Mouse (Mus musculus): ENCODE measurements around the gene Agap1.

Gene Agap1

DNA sequence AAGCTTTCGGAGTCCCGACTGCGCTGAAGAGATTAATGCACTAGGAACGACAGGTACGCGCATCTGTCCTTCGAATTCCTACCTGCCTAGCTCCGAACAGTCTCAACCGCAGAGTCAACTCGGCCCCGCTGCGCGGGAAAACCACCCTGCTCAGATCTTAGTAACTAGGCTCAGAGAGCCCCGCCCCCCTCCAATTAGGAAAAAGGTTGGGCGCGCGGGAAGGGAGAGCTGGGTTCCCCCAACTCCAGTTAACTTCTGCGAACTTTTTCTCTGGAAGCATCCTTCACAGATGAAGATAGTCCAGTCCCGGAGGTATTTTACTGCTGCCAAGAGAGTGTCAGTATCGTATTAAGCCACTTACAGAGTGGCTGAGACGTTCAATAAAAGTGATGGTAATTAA is 479.2 kb downstream of the Agap1 start:
- no peak for DNase-seq (ENCODE audit: low spot score in 2 of 2)

DNA sequence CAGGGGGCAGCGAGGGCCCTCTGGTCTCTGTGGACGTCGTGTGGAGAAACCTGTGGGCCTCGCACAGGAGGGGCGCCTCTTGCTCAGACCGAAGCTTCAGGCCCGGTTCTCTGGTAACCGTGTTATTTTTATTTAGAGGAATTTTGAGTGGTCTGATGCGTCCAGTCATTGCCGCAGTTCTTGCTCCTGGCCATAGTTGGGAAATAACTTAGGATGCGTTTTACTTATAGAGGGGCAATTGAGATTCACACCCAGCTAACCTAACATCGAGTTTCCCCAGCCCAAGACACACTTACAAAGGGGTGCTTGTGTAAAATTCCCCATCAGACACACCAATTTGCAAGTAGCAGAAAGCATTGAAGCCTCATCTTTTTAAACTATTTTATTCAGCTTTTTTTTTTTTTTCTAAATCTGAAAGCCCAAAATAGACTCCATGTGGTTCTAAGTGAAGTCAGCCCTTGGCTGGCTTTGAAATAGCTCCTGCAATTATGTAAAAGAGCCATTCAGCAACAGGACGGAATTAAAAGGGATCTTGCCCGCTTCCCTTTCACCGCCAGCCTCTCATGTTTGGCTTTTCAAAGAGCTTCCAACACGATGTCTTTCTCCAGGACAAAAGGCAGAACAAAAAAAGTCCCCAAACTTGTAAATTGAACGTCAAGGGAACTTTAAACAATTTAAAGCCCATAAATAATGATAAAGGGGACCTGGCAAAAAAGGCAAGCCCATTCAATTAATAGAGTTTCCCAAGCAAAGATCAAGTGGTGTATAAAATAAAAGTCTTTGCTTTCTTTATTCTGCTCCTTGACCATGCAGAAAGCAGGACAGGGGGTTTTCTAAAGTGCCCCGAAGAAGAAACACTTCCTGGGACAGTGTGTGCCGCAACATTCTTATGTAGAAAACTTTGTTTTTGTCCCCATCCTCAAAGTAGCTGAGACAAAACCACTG is 480.0 kb downstream of the Agap1 start:
- no peak for DNase-seq (ENCODE audit: low spot score in 2 of 2)

DNA sequence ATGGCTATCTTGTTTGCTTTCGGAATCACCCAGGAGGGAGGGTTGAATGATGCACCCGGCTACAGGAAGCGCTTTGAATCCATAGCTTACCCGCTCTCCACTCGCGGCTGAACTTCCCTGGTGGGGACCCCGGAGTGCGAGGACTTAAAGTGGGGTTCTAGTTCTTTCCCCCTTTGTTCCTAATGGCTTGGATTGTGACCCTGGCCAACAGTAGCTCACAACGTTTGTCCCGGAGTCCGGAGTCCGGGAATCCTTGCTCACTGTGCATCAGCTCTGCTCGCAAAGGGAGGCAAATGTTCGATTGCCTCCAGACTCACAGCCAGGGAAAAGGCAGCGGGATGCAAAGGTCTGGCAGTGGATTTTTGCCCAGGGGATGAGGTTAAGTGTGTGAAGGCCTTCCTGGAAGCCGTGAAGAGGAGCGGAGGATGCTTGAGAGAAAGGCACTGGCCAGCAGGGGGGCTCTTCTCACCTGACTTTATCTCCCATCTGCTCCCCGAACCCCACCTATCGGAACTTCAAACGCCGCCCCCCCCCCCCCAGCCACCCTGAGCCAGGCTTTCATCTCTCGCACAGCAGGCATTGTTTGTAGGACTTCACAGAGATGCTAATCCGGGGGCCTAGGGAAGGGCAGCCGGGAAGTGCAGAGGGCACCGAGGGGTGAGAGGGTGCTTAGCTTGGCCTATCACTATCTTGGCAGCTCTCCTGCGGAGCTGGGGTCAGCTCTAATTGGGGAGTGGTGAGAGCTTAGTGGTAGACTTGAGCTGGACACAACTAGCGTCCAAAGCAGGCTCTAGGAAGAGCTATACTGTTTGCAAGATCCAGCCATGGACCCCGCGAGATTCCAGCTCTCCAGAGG is 481.1 kb downstream of the Agap1 start:
- no peak for DNase-seq (ENCODE audit: low spot score in 2 of 2)

DNA sequence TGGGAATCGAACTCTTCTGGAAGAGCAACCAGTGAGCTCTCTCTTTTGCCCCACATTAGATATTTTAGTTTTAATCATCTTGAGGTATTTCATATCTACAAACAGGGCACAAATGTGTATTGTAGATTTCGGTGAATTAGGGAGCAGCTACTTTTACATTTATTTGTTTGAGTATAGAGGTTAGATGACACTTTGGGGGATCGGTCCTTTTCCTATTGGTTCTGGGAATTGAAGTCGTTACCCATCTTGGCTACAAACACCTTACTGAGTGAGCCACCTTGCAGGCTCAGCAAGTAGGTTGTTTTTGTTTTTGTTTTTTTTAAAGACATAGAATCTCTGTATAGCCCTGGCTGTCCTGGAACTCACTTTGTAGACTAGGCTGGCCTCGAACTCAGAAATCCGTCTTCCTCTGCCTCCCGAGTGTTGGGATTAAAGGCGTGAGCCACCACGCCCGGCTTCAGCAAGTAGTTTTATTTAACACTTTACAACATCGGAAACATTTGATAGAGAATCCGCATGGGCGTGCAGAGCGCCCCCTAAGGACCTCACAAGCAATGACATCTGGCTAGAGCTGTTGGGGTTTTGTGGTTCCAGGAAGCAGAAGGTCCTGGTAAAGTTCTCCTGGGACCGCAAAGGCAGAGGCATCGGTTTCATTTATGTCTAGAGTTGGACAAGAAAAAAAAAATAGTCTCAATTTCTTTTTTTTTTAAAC is 484.4 kb downstream of the Agap1 start:
- no peak for DNase-seq (ENCODE audit: low spot score in 2 of 2)

GRCm38 (mm10) chr1:89939596-89939960 is 485.0 kb downstream of the Agap1 start:
- no peak for DNase-seq (ENCODE audit: low spot score in 2 of 2)

- DNase-seq (ENCODE audit: low spot score in 2 of 2), result no peak
Observed at GRCm38 (mm10) chr1:89939981-89940726, 485.5 kb downstream of the Agap1 start.

DNA sequence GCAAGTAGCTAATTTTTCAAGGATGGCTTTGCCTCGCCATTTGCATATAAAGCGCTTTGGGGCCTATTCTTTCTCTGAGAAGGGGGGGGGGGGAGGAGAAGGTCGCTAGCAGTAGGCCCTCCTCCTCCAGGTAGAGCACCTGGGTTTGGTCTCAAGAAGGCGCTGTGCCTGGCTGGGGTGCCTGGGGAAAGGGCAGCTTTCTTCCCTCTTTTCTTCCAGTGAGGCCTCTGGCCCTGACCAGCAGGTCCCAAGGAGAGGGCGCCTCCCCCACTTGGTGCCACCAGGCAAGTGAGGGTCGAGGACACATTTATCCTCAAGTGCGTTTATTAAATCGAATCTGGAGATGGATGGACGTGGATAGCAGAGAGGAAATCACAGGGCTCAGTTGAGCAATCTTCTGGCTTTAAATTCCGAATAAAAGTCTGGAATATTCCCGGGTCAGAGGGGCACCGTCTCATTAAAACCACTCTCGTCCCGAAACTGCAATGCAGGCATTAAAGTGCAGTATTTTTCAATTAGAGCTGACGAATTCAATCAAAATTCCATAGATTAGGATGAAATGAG is 486.4 kb downstream of the Agap1 start:
- no peak for DNase-seq (ENCODE audit: low spot score in 2 of 2)

DNA sequence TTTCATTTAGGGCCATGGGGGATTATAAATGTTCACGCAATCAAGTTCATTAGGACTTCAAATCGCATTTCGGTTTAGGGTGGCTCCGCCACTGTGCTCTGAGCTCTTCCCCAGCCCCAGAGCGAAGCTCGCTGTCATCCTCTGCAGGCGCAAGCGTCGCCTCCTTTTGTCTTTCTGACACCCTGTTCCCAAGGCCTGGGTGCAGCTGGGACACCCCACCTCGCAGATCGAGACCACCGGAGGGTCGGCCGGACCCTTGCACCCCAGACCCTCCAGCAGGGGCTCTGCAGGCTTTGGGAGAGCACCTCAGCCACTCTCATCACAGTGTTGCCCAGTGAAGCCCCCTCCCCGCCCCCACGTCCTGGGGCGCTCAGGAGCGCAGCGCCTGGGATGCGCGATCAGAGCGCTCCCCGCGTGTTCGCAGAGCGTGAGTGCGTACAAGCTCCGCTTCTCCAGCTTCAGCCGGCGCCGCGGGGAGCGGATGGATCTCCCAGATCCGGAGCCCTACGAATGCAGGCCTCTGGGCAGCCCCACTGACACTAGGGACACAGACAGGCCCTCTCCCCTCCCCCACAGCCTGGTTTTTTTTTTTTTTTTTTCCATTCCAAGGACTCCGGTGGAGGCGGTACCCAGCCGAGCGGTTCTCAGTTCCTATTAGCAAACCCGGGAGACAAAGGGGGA is 487.2 kb downstream of the Agap1 start:
- DNase-seq (ENCODE audit: low spot score in 2 of 2), result no peak

DNA sequence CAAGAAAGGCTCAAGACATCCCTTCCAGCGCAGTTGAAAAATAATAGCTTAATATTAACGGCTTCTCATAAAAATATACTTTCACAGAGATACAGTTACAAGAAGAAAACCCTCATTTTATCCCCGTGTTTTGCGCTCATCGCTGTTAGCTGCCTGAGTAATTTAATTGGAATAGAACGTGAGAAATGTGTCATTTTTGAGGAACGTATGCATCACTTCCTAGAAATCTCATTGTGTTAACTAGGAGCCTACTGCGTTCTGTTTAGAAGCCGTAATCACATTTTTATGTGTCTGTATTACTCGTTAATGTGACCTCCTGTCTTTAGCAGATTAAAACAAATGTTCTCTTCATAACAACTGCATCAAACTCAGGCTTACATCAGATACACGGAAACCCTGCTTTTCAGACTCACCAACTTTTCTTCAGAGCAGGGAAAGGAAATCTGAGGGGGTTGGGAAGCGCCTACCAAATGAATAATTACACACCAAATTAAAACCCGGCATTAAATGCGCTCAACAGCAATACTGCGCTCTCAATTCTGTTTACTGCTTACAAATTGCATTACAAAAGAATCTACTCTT is 487.9 kb downstream of the Agap1 start:
- no peak for DNase-seq (ENCODE audit: low spot score in 2 of 2)

GRCm38 (mm10) chr1:89943202-89943601 is 488.6 kb downstream of the Agap1 start:
- peak; percentile 73 to 79 for DNase-seq (ENCODE audit: low spot score in 2 of 2)
